Mouse (Mus musculus) c-Kit-positive CD71-negative TER-119-negative erythroid progenitor cells, embryonic 14.5 days (primary cell): ENCODE results near the gene Als2cr12.
"Not testable (repeated sequence)": the region's sequence is repeated elsewhere in the genome, so short reads cannot be mapped to it uniquely, and the experiment has no call there.

ENCODE experiments used
- DNase-seq: peaks from one replicate; pipeline ENCODE4 v3.0.0-alpha.2; 2013; ENCODE audit warnings: low read depth

Als2cr12 gene

GRCm38 (mm10) chr1:58719356-58719945 lies 23.7 kb upstream of the Als2cr12 start:
- DNase-seq = no peak

GRCm38 (mm10) chr1:58717589-58718270 lies 21.9 kb upstream of the Als2cr12 start:
- DNase-seq = no peak

- no peak for DNase-seq
Observed at GRCm38 (mm10) chr1:58716883-58717220, 21.1 kb upstream of the Als2cr12 start.

GRCm38 (mm10) chr1:58716162-58716882 lies 20.5 kb upstream of the Als2cr12 start:
- DNase-seq = no peak

DNA sequence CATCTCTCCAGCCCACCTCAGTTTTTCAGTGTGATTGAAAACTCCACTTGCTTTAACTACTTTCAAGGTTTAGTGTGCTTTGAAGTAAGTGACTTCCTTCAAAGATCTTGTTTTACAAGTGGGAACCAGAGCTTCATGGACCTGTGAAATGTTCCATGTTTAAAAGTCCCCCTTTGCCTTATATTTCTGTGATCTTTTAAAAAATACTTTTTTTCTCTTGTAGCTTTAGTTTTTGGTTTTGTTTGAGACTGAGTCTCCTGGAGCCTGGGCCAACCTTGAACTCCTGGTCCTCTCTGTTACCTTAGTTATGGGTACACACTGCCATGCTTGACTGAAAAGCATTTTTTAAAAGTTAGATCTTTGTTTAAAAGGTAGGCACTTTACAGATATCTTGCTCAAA lies 19.7 kb upstream of the Als2cr12 start:
- no peak for DNase-seq

DNA sequence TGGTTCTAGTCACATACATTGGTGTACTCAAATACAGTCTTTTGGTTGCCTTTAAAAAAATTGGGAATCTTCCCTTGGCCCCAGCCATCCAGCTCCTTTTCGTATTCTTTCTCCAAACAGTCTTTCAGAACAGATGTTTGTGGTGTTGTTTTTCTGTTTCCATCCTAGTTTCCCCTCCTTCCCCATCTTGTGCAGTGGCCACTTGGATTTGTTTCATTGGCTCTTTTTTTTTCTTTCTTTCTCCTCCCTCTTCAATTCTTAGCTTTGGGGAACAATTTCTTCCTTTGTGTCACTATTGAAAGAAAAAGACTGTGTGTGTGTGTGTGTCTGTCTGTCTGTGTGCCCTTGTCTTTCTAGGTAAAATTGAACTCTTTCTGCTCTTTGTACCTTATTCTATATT lies 18.6 kb upstream of the Als2cr12 start:
- DNase-seq = no peak

DNA sequence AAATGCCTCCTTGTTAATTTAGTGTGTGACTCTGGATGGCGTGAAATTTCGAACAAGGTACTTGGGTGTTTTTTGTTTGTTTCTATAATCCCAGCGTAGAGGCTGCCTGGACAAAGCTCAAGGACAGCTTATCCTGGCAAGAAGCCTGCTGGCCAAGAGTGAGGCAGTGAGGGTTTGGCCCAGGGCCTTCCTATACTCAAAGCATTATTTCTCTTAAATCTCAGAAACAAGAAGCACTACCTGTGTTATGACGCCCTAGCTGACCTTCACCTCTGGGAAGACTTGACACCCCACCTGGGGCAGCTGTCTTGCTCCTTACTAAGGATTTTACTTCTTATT lies 18.1 kb upstream of the Als2cr12 start:
- no peak for DNase-seq

- DNase-seq = no peak
Observed at GRCm38 (mm10) chr1:58713081-58713892, 17.5 kb upstream of the Als2cr12 start.

GRCm38 (mm10) chr1:58712076-58713061 lies 16.6 kb upstream of the Als2cr12 start:
- DNase-seq = no peak

DNA sequence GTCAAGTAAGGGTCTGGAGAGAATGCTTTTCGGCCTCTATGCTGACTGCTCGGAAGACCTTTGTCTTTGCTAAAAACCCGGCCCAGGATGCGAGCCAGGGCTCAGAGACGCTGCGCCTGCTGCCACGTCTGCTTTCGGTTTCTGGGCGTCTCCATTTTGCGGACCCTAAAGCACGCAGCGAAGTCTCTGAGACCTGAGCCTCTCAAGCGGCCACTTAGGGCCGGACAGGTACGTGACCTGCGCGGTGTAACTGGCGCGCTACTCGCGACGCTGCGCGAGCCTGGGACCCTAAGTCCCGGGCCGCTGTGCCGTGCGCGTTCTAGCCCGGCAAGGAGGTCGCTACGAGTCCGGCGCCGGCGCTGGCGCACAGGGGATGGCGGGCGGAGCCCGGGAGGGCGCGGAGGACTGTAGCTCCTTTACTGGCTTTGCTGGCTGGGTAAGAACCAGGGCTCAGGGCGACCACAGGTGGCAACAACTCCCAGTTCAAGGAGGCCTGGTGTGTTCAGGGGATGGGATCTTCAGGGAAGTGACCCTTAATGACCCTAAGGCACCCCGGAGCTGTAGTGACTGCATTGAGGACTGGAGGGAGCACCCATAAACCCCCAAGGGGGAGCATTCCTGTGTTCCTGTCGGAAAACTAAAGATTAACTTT lies 15.7 kb upstream of the Als2cr12 start, which contains the start of gene Cflar:
Cflar (plus strand) TSS at position 144 of the 652 bp plus-strand sequence.
- DNase-seq = no peak

- no peak for DNase-seq
Observed at GRCm38 (mm10) chr1:58710711-58711364, 15.0 kb upstream of the Als2cr12 start.

DNA sequence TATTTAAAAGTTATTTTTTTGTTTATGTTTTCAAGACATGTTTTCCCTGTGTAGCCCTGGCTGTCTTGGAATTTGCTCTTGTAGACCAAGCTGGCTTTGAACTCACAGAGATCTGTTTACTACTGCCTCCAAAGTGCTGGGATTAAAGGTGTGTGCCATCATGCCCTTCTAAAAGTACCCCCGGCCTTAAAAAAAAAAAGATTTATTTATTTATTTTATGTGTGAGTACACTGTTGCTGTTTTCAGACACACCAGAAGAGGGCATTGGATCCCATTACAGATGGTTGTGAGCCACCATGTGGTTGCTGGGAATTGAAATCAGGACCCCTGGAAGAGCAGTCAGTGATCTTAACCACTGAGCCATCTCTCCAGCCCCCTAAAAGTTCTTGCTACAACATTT lies 14.3 kb upstream of the Als2cr12 start:
- not testable (repeated sequence) for DNase-seq

DNA sequence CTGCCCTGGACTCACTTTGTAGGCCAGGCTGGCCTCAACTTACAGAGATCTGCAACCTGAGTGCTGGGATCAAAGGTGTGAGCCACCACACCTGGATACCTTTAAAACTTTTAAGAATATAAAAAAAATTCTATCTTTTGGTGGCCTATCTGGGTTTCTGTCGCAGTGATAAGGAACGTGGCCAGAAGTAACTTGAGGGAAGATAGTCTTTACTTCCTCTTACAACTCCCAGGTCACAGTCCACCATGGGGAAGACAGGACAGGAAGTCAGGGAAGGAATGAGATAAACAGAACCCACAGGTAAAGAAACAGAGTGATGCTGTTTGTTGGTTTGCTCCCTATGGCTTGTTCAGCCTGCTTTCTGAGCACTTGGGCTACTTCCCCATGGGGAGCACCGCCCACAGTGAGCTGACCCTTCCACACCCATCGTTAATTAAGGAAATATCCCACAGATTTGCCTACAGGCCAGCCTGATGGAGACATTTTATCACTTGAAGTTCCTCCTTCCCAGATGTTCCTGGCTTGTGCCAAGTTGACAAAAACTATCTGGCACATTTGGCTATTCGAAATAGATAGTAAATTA lies 4.9 kb upstream of the Als2cr12 start:
- not testable (repeated sequence) for DNase-seq

GRCm38 (mm10) chr1:58699988-58700387 lies 4.2 kb upstream of the Als2cr12 start:
- no peak for DNase-seq

DNA sequence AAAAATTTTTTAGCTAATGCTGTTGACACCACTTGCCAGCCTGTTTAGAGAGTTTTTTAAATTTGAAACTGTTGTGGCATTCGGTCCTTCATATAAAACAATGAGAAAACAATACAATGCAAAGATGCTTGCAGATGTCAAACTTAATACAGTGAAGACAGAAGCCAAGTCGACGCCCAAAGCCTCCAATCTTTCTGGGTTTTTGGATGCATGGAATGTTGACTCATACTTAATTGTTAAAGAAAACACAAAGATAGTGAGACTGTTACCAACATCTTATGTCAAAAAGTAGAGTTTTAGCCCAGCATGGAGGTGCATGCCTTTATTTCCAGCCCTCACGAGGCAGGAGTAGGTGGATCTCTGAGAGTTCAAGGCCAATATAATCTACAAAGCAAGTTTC lies 3.0 kb upstream of the Als2cr12 start:
- DNase-seq = no peak

DNA sequence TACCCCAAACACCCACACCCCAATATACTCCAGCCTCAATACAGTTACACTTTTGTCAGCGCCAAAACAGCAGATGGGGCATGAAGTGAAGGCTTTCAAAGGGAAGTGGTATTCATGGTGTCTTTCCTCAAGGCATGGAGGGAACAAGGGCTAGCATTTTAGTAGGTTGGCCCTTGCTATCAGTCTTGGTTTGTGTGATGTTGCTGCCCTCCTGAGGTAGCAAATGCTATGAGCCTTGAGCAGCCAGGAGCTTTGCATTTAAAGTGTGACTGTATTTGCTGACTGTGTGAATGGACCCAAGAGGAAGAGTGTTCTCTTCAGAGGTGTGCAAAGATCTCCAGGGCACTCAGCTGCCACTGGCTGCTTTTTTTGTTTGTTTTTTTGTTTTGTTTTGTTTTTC lies 1.8 kb upstream of the Als2cr12 start:
- DNase-seq = not testable (repeated sequence)

DNA sequence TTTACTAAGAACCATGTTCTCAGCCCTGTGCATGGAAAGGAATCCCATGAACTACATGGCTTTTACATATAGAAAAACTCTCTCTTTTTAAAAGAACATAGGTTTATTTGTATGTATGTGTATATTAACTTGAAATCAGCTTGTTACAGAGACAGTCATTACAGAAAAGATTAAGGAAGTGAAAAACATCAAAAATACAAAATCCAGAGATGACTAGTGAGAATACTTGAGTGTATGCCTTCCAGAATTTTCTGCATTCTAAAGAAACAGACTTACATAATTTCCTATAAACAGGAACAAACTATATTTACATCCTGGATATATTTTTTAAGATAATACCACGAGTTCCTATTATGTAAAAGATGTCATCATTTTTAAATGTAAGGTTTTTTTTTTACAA lies 2.1 kb downstream of the Als2cr12 start:
- DNase-seq = no peak

DNA sequence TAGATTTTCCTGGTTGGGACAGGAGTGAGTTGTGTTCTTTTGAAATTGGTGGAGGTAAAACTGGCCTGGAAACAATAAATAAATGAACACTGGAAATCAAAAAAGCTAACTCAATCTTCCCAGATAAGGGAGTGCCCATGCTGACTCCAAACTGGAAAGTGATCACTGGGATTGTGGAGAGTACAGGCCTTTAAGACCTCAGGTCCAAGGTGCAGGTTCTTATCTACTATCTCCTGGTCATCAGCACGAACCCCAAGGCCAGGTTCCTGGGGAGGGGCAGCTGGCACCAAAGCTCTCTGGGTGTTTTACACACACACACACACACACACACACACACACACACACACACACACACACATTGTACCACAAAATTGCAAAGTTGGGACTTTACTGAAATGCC lies 4.1 kb downstream of the Als2cr12 start:
- DNase-seq = not testable (repeated sequence)

GRCm38 (mm10) chr1:58690834-58691488 lies 4.8 kb downstream of the Als2cr12 start:
- DNase-seq = not testable (repeated sequence)
